In genomic region chr2:60986286-60986685, GRCm38 (mm10) we compare ENCODE assay signal across 27 mouse cellular contexts. TPM values are rescaled to one million over a fixed set of nuclear protein-coding genes. Genes with fewer than 3 reads are reported as not detected.
DNase-seq lines count a peak whose midpoint lies in the region; ATAC-seq and TF ChIP-seq lines count a peak whose summit lies in the region.
"Had no signal": no experiment of that assay in that cellular context is flagged by ENCODE, and none has a peak within 500 bp of the region (broad histone marks: within the 10 kb centered on the region; RNA-seq: fewer than 3 reads in every experiment).

No protein-coding gene starts in this region.

- no peak overlapping the region for H3K4me2 ChIP-seq in heart, postnatal 0 days (ENCODE audit: low read depth, low read length)
- H3K4me2 ChIP-seq: embryonic facial prominence, embryonic 13.5 days; forebrain, embryonic 13.5 days; heart, embryonic 11.5 days; hindbrain, embryonic 14.5 days had no signal

- no peaks in the 10 kb centered on the region for H3K27me3 ChIP-seq in heart, postnatal 0 days (ENCODE audit: control insufficient read depth, insufficient read depth, low read length)
- H3K27me3 ChIP-seq: embryonic facial prominence, embryonic 13.5 days; forebrain, embryonic 13.5 days; Patski had no signal

- H3K27ac ChIP-seq in heart, postnatal 0 days (ENCODE audit: low read depth): no peak overlapping the region
- H3K27ac ChIP-seq: embryonic facial prominence, embryonic 13.5 days; forebrain, embryonic 10.5 days; forebrain, embryonic 13.5 days; heart, adult 2 months; hindbrain, embryonic 14.5 days; hindbrain, postnatal 0 days had no signal

- intact Hi-C loops in heart, postnatal 14 days (cut with DNase I): no loop called here

- TF ChIP-seq CTCF in heart, postnatal 0 days (IDR thresholded peaks at IDR 0.05; ENCODE audit: low read depth): no peak

- no peak for TF ChIP-seq EP300 in heart, postnatal 0 days (IDR thresholded peaks at IDR 0.05; ENCODE audit: low read depth)

- H3K36me3 ChIP-seq in heart, postnatal 0 days (replicated peaks; ENCODE audit: control insufficient read depth, insufficient read depth, low read length): no peaks in the 10 kb centered on the region
- H3K36me3 ChIP-seq: embryonic facial prominence, embryonic 13.5 days; forebrain, embryonic 10.5 days had no signal

- DNase-seq in heart, postnatal 0 days (ENCODE audit: low spot score): no peak
- no peak for DNase-seq in heart, postnatal 14 days
- peak; percentile 7 for DNase-seq in kidney, postnatal 10 days
- no peak for DNase-seq in kidney, adult 9 months
- DNase-seq in 3T3-L1 (ENCODE audit: low read depth, low spot score) (peak; percentile 55), NIH3T3 (ENCODE audit: low read depth) (peak; percentile 55)
- DNase-seq in kidney, postnatal 25 days: no peak
- DNase-seq: adrenal gland, postnatal 10 days; adrenal gland, postnatal 36 days; cerebellum, adult 18-20 months; cerebellum, adult 9-10 months; cerebellum, postnatal 14 days; gastrocnemius, postnatal 10 days; gastrocnemius, postnatal 36 days; heart, adult 2 months; heart, postnatal 36 days had no signal

- H3K9ac ChIP-seq in heart, postnatal 0 days (replicated peaks; ENCODE audit: low read depth, low read length): no peak overlapping the region
- H3K9ac ChIP-seq: embryonic facial prominence, embryonic 13.5 days; forebrain, embryonic 13.5 days; hindbrain, embryonic 14.5 days had no signal

- peak; percentile 44; the same call in 1 of the 2 replicates for ATAC-seq in heart, postnatal 0 days (ENCODE audit: insufficient read depth, low read depth)
- ATAC-seq: CD4-positive, CD25-positive, alpha-beta regulatory T cell, adult 4 months; forebrain, embryonic 13.5 days; forebrain, embryonic 16.5 days; hindbrain, postnatal 0 days; inflammation-experienced regulatory T-cells, adult 6 months; intestine, embryonic 16.5 days; Patski had no signal

- no peak overlapping the region for H3K4me3 ChIP-seq in heart, postnatal 0 days (ENCODE audit: low read depth, low read length)
- H3K4me3 ChIP-seq: embryonic facial prominence, embryonic 13.5 days; forebrain, embryonic 10.5 days; forebrain, embryonic 13.5 days; heart, adult 2 months had no signal

- peaks cover 5% of the 10 kb centered on the region for H3K4me1 ChIP-seq in heart, postnatal 0 days (ENCODE audit: control insufficient read depth, insufficient read depth)
- H3K4me1 ChIP-seq: embryonic facial prominence, embryonic 13.5 days; forebrain, embryonic 13.5 days had no signal

- no peaks in the 10 kb centered on the region for H3K9me3 ChIP-seq in heart, postnatal 0 days (replicated peaks; ENCODE audit: control insufficient read depth, low read length)
- H3K9me3 ChIP-seq: embryonic facial prominence, embryonic 13.5 days; forebrain, embryonic 10.5 days; forebrain, embryonic 13.5 days had no signal

- 41% methylated on average over 5 of the region's 5 CpGs for WGBS in heart, postnatal 0 days

RNA-seq across cellular contexts. Expression of gene Rbms1, which starts 23.3 kb away (rescaled TPM):
- total RNA-seq in heart, postnatal 0 days (2014; rRNA removed; ENCODE audit: low replicate concordance): 56.2 and 84.1 TPM in 2 replicates
- 52.8 and 55.6 TPM in 2 replicates for polyA plus RNA-seq in heart, postnatal 0 days (2015; fragmentation: Nextera tagmentation; extraction: Ambion mirVana)
- 10 to 100 TPM; 60.8 to 65.8 TPM for total RNA-seq in heart, postnatal 14 days (2021)

Comparison
In these comparisons a context has a peak if more than half of its experiments do, and no peak if none do; other contexts are left out.
1. DNase-seq: peak in kidney, postnatal 10 days (single experiment), 3T3-L1 (single experiment) and NIH3T3 (single experiment); none in heart, postnatal 0 days (single experiment), heart, postnatal 14 days (0 of 2), kidney, adult 9 months (single experiment) and kidney, postnatal 25 days (0 of 2).